Mouse (Mus musculus) lung, postnatal 10 days (tissue): ENCODE results near the gene Asl.

Experiments used
- DNase-seq: peaks from one replicate; pipeline ENCODE4 v3.0.0; 2021

Gene Asl

DNA sequence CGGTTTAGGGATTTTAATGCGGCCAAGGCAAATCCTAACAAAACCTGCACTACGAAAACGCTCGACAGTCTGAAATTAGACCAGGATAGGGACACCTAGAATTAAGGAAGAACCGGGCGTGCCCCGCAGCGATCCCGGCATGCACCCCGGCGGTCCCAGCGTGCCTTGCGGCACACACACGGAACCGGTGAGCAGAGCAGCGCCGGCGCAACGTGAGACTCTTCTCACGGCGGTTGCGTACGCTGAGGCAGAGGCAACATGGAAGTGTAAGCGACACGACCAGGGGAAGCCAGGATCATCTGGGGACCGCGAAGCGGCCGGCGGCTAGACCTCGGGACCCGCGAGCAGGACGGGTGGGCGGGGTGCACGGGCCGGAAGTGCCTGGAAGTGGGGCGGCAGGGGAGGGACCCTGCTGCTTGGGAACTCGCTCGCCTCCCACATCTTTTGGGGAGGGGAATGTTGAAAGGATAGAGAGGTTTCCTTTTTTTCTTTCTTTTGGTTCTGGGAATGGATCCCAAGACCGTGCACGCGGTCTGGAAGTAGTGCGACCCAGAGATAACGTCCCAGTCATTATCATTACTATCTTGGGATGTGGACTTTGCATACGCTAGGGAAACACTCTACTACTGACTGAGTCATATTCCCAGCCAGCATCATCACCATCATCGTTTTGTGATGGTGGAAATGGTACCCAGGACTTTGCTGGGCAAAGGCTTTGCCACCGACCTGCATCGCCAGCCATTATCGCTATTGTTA, at the start of gene Asl, which contains the start of gene Crcp:
Asl (minus strand) TSS at position 106 of the 756 bp plus-strand sequence.
Crcp (plus strand) TSS at position 149 of the 756 bp plus-strand sequence.
- peak; percentile 91 for DNase-seq

DNA sequence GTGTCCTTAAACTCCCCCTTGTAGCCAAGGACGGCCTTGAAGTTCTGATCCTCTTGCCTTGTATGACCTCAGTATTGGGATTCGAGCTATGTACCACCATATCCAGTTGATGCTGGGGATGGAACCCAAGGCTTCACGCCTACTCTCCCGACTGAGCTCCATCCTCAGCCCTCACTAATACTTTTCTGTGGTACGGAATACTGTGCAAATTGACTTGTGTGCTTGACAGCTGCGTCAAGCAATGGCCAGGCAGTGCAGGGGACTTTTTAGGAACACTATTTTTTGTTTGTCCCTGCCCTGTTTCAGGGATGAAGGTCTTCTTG, 49.7 kb upstream of the Asl start:
- DNase-seq = no peak

DNA sequence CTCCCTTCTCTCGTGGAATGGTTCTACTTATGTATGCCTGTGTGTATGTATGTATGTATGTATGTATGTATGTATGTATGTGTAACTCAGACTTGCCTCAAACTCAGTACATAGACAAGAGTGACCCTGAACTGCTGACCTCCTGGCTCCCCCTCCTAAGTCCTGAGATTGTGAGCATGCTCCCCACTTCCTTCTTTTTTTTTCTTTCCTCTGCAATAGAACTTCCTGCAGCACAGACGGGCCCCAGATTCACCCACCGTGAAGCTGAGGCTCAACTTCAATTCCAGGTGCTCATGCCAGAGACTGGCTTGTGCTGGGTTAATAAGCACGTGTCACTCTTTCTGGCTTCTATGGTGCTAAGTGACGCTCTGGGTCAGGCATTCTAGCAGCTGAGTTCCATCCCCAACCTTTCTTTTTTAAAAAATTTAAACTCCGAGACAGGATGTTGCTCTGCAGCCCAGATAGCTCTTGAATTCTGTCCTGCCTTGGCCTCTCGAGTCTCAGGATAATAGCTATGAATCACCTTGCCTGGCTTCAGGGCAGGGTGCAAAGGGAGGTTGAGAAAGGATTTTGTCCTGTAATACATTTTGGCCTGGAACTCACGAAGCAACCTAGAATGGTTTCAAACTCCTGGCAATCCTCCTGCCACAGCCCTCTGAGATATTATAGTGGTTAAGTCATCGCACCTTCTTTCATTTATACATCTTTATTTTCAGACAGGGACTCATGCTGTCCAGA, 49.2 kb upstream of the Asl start:
- DNase-seq = no peak

DNA sequence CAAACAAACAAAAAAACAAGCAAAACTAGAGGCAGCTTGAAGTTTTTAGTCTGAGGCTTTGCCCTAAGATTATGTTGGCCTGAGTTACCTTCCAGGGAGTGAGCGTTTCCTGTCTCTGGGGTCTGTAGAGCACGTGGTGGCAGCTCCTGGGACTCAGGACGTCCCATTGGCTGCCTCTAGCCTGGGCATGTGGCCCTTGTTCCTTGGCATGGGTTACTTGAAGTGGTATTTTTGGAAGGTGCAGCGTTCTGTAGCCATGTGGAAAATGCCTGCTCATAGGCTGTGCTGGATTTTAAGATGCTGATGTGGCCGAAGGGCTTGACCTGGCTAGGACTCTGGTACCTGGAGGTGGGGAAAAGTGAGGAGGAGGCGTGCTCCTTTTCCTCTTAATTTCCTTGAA, 47.3 kb upstream of the Asl start:
- no peak for DNase-seq

DNA sequence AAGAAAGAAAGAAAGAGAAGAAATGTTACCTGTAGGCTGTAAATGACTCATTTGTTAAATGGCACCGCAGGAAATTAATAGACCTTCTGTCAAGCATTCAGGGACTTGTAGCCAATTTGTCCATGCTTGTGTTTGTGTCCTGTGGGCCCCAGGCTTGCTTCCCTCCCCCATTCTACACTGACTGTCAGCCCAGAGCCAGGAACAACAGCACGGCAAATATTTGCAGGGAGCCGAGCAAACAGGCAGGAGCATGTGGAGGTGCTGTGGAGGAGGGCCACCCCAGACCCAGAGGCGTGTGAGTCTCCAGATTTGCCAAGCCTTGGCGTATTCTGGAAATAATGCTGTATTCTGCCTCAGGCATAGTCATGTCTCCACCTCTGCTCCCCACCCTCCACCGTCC, 45.4 kb upstream of the Asl start:
- no peak for DNase-seq

DNA sequence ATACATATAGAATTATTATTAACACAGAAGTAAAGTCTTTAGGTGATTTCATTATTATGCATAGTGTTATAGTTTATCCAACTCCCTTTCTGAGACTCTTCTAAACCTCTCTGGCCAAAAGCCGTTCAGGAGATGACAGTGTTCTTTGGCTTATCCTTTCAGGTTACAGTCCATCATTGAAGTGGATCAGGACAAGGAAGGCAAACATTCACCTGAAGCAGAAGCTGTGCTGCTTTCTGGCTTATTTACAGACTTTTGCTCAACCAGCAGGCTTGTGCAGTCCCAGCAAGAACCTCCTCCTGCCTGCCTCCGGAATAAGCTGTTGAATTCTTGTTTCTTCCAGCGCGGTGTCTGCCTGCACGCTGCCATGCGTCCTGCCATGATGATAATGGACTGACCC, 44.0 kb upstream of the Asl start, which contains the start of gene Tpst1:
Tpst1 (plus strand) TSS at position 301 of the 400 bp plus-strand sequence.
- DNase-seq = no peak

DNA sequence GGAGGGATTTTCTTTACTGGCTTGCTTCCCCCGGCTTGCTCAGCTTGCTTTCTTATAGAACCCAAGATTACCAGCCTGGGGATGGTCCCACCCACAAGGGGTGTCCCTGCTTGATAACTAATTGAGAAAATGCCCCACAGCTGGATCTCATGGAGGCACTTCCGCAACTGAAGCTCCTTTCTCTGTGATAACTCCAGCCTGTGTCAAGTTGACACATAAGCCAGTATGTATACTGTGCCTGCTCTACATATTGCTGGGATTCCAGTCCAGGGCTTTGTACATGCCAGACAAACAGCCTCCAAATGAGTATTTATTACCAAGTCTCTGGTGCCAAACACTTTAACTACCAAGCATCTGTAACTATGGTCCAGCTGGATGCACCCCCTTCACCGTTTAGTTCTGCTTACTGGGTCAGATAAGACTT, 38.8 kb upstream of the Asl start:
- no peak for DNase-seq

DNA sequence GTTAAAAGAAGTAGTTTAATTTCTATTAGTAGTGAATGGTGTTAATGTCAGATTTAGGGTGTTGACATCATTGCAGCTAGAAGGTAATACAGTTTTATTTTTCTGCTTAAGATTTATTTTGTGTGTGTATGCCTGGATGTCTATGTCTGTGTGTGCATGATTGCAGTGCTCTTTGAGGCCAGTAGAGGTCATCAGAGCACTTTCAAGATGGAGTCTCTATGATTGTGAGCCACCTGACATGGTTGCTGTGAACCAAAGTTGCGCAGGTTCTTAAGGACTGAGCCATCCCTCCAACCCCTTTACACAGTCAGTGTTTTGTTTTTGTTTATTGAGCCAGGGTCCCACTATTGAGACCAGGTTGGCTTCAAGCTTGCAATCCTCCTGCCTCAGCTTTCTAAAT, 36.5 kb upstream of the Asl start:
- no peak for DNase-seq

DNA sequence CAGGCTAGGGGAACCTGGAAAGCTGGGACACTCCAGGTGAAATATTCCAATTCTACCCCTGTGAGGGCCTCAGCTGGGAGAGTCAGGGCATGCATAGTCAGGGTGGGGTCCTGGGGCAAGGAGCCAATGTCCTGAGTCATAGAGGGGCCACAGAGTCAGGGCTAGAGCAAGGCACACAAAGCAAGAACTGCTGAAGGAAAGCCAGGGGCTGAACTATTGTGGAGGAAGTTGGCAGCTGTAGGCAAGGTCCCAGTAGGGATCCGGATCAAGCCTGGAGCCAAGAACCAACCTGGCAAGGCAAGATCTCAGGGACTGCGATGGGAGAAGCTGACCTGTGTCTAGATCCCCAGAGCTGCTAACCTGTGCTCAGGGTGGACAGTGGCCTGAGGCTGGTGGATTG, 34.7 kb upstream of the Asl start:
- DNase-seq = no peak

DNA sequence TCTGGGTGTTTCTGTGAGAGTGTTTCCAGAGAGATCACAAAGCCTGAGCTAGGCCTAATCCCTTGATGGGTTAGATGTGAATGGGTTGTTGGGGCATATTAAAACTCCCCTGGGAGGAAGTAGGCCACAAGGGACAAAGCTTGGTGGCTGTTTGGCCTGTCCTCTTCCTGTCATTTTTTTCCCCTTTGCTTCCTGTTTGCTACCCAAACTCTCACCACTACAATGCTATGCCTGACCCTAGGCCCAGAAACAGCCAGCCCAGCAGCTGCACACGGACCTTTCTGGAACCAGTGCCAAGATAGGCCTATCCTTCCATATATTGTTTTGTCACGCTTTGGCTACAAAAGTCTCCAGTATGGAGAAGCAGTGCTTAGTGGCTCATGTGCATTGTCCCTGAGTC, 33.0 kb upstream of the Asl start:
- DNase-seq = peak; percentile 15

DNA sequence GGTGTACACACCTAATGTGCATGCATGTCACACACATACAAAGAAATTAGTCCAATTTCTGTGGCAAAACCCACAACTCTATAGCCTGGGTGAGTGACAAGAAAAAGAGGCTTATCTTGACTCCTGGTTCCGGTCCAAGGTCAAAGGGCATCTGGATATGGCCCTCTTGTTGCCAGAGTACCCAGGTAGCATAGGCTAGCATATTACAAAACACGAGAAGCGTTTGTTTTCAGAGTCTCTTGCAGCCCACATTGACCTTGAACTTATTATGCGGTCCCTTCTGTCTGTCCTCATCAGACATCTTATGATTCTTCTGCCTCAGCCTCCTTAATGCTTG, 31.2 kb upstream of the Asl start:
- DNase-seq = no peak

DNA sequence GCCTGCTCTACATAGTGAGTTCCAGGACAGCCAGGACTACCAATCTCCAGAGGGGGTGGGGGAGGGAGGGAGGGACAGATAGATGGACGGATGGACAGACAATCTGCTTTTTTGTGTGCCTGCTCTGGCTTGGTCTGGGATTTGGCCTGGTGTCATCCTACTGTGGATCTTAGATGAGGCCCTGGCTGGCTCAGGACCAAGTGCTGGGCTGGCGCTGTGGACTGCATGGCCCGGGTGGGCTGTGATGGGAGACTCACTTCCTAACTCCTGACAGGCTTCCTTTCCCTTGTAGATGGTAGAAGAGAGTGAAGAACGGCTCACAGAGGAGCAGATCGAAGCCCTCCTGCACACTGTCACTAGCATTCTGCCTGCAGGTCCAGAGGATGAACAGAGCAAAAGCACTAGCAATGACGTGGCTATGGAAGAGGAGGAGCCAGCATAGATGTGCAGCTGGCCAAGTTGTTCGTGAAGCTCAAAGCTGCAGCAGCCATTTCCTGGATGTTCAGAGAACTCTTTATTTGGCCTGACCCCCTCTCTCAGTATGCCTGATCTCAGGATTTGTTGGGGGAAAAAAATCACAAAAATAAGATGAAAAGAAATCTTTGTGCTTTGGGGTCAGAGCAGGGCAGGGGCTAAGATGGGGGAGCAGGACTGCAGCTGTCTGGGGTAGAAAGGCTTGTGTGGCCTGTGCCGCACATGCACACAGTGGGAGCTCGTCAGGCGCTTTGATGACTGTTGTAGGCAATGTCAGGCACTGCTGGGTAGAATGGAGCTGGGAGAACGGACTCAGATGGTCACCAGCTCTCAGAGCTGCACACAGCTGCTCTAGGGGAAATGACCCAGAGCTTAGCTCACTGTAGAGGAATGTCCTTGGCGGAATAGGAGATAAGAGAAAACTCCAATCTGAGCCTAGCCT, 30.6 kb upstream of the Asl start:
- peak; percentile 61 for DNase-seq

DNA sequence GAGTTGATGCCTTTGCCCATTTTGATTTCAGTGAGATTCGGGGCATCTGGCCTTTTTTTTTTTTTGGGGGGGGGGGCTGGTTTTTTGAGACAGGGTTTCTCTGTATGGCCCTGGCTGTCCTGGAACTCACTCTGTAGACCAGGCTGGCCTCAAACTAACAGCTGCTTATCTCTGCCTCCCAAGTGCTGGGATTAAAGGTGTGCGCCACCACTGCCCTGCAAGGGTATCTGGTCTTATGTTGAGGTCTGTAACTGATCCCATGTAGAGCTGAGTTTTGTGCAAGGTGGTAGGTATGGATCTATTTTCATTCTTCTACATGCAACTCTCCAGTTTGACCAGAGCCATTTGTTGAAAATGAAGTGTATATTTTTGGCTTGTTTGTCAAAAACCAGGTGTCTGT, 27.3 kb upstream of the Asl start:
- no peak for DNase-seq

DNA sequence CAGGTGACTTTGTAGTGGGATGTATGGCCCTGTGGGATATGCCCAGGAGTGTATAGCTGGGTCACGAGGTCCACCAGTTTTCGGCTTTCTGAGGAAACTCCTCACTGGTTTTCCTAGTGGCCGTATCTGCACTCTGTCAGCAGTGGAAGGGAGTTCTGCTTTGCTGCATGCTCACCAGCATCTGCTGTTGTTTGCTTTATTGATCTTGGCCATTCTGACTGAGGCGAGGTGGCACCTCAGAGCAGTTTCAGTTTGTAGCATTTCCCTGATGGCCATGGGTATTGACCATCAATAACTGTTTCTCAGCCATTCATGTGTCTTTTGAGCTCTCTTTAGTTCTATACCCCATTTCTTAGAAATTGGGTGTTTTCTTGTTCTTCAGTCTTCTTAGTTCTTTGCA, 26.6 kb upstream of the Asl start:
- no peak for DNase-seq

DNA sequence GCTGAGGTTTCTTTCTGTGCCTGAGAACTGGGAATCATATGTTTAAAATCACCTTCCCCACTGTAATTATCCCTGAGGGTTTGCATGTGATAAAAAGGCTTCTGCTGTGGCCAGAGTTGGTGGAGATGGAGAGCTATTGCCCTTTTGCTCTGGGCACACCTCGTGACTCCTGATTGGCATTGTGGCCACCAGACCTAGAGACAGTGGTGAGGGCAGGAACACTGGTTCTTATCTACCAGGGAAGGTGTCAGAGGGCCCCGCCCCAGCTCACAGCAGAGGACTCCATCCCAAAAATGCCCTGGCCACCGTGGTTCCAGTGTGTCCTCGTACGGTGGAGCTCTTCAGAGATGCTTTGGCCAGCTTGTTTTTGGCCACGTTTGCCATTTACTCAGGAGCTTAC, 23.9 kb upstream of the Asl start:
- no peak for DNase-seq

DNA sequence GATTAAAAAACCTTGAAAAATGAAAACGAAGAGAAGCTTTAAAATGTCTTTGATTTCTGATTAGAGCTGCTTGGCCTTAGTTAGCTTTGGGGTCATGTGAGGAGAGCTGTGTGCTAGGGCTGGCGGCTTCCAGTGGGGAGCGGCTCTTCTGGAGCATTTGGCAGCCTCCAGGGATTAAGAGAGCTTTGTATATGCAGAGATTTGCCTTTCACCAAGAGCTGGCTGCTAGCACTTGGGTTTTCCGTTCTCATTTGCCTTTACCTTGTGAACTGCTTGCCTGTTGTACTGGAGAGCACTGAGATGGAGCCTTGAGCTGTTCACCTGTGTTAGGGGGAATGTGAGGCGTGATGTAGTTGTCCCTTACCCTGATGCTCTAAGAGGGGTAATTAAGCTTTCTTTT, 23.5 kb upstream of the Asl start:
- no peak for DNase-seq

DNA sequence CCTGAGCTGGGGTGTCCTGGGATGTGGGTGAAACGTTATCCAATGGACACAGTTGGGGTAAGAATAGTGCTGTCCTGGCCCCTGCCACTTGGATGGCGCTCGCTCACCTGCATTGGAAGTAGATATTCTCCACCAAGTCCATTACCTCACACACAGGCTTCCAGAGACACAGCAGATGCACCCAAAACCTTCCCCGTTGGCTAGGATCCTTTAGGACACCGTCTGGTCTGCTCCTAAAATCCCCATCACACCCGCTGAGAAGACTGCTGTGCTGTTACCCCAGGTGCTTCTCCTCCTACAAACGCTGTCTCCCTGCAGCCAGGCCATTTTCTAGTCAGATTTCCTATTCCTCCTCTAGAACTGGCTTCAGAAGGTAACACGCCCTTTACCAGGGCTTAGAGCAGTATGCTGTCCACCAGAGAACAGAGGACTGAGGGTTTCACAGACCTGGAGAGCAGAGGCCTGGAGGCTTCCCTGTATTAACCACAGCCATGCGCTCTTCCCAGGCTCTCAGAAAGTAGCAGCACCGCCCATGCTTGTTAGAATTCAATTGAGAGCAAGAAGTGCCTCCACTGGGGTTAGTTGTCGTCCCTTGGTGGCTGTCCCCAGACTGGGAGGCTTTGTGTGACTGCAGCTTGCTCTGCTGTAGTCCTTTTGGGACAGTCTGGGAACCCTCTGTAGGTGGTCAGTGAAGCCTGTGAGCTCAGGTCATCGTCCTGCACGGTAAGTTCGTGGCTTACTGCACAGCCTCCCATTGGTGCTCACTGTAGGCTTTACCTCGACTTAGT, 22.2 kb upstream of the Asl start:
- DNase-seq = no peak

DNA sequence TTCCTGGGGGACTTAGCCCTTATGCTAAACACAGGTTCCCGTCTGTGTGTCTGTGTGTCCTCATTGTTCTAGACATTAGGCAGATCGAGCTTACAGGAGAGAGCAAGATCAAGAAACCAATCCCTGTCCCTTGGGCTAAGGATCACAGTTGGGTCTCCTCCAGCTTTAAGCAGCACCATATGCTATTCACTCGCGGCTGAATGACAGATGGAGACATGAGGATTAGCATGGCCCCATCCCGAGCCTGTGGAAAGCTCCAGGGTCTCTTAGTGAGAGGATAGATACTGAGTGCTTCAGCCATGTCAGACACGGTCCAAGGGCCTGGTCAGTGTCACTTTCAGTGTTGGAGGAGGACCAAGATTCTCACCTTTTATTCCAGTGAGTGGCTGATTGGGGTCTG, 21.4 kb upstream of the Asl start:
- DNase-seq = no peak

DNA sequence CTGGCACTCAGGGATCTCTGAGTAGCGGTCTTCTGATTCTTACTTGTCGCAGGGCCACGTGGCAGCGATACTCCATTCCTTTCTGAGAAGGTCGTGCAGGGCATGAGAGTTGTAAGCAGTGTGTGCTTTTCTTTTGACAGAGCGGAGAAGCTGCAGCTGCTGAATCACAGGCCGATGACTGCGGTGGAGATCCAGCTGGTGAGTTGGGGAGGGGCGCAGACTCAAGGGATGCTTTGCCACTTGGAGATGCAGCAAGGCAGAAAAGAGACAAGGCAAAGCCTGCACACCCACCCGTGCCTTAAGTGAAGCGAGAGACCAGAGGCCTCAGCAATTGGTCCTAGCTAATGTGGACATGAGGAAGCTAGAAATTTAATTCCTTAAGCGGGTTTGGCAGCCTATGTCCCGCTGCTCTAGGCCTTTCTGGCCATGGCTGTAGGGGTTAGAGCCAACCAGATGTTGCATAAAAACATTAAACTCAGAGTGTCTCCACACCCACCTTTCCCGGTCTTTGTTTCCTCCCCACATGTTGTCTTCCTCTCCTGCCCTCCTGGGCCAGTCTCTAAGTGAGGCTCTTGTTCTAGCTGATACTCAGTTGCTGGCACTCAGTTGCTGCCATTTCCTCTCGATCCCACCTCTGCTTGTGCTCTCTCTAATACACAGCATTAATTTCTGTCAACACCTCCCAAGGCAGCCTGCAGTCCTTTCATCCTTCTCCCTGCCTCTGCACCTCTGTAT, 19.9 kb upstream of the Asl start:
- DNase-seq = peak; percentile 69

DNA sequence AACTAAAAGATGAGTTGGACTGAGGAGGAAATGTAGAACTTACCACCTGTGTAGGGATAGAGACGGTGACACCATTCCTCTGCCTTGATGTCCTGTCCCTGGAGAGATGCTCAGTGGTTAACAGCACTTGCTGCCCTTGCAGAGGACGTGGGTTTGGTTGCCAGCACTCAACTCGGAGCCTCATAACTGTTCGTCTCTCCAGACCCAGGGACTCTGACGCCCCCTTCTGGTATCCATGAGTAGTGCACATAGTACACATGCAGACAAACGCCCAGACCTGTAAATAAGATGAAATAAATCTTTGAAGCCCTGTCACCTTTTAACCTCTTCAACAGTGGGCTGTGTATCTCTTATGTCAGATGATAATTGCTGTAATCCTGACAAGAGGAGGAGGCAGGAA, 18.0 kb upstream of the Asl start:
- no peak for DNase-seq

DNA sequence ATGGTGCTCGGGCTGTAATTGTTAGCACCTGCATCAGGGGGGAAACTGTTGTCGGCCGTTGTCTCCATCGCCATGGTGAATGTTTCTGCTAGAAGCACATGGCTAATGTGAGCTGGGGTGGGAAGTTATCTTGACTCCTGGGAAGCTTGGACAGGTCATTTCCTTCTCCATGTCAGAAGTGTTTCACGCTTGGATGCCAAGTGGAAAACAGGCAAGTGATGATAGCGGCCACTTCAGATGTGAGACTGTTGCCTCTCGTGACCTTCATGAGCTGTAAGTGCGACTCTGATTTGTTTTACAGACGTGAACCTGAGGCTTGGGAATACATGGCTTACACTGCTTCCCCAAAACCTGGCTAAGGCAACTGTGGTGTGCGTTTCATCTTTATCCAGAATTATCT, 17.5 kb upstream of the Asl start:
- no peak for DNase-seq

DNA sequence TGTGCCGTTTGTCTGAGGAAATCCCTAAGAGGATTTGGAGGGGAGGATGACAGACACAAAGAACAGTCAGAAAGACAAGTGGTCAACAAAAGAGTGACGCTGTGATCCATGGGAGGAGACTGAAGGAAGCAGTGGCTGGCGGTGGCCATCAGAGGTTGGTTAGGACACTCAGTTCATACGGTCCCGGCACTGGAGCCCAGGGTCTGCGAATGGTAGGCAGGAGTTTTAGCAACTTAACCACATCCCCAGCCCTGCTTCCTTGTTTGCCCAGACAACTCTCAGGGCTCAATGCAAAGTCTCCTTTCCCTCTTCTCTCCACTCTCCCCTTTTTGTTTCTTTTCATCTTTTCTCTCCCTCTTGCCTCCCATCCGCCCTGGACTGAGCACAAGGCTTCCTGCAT, 17.1 kb upstream of the Asl start:
- DNase-seq = no peak
